Mouse (Mus musculus) heart, adult 2 months (tissue): ENCODE data around the gene Tet1. TPM values are rescaled to one million over a fixed set of nuclear protein-coding genes. Genes with fewer than 3 reads are reported as not detected.

Experiments used
- DNase-seq, 2 experiments: peaks; one replicate each; pipeline ENCODE4 v3.0.0; 2021
- H3K27ac ChIP-seq: fragments of 200-600 bp; 2 replicates; pipeline ENCODE4 v1.8.1; 2022
- H3K27me3 ChIP-seq: fragments of 200-500 bp; 2 replicates; pipeline ENCODE4 v1.6.1; 2012; ENCODE audit warnings: mild to moderate bottlenecking, low read length, inconsistent platforms, mixed read lengths; ENCODE audit not compliant: control insufficient read depth, insufficient read depth
- H3K36me3 ChIP-seq: fragments of 200-500 bp; 2 replicates; pipeline ENCODE4 v1.6.1; 2012; ENCODE audit warnings: low read length, inconsistent platforms; ENCODE audit not compliant: control insufficient read depth, insufficient read depth
- H3K4me1 ChIP-seq: fragments of 200-500 bp; 2 replicates; pipeline ENCODE4 v1.6.1; 2011; ENCODE audit warnings: low read length; ENCODE audit not compliant: control insufficient read depth, insufficient read depth
- H3K4me3 ChIP-seq: fragments of 200-600 bp; 2 replicates; pipeline ENCODE4 v1.8.1; 2022
- H3K79me2 ChIP-seq: fragments of 200-500 bp; replicated peaks from 2 replicates; pipeline ENCODE4 v1.6.1; 2012; ENCODE audit warnings: mild to moderate bottlenecking, inconsistent platforms, low read length, moderate library complexity, mixed read lengths; ENCODE audit not compliant: control insufficient read depth, insufficient read depth
- H3K9ac ChIP-seq: fragments of 200-500 bp; 2 replicates; pipeline ENCODE4 v1.6.1; 2012; ENCODE audit warnings: low read depth, mild to moderate bottlenecking, control low read depth, inconsistent platforms, low read length, mixed read lengths
- CTCF ChIP-seq: fragments of 200-600 bp; IDR thresholded peaks from 2 replicates; pipeline ENCODE4 v1.8.1; 2022; ENCODE audit warnings: antibody characterized with exemption, mild to moderate bottlenecking, moderate library complexity
- EP300 ChIP-seq: fragments of 200-500 bp; IDR thresholded peaks from 2 replicates; pipeline ENCODE4 v1.6.1; 2011; ENCODE audit warnings: low read depth, low read length, control low read depth; ENCODE audit not compliant: insufficient read depth
- POLR2A ChIP-seq: fragments of 200-500 bp; IDR thresholded peaks from 2 replicates; pipeline ENCODE4 v1.6.1; 2011; ENCODE audit warnings: mild to moderate bottlenecking, low read depth, low read length, control low read depth; ENCODE audit not compliant: insufficient read depth
- WGBS: fragments of 180-500 bp; shearing (Covaris S2); methylation state at CpG from one replicate; pipeline ENCODE4 v1.1.7; 2018; 5-methylcytosine and 5-hydroxymethylcytosine counted together
- intact Hi-C: fragments of 180-260 bp; cut with DNase I; formaldehyde crosslinking; loops from one replicate; pipeline ENCODE4 v1.15.1; 2025
- polyA plus RNA-seq: library from polyadenylated mRNA; depleted of rRNA; stranded (reverse); fragments of >200 nt; gene quantifications from 2 replicates; pipeline ENCODE4 v1.2.3, GENCODE M21; 2012
- total RNA-seq, 2 experiments: library from RNA; stranded (reverse); gene quantifications; 2 replicates each; pipeline ENCODE4 v1.2.3; 2021

The Tet1 gene
- total and polyA plus RNA-seq, 3 experiments = 2.3 to 6.6 (median 5.3) TPM

GRCm38 (mm10) chr10:62851025-62851424 lies 57.8 kb downstream of the Tet1 start:
- H3K4me1 ChIP-seq = no peaks in the 10 kb centered on the region
- no peaks in the 10 kb centered on the region for H3K36me3 ChIP-seq
- no peaks in the 10 kb centered on the region for H3K27me3 ChIP-seq
- TF ChIP-seq EP300 (no peak), CTCF (no peak), POLR2A (no peak)
- H3K9ac ChIP-seq = no peak overlapping the region
- no peak overlapping the region for H3K4me3 ChIP-seq
- WGBS = 60% methylated on average over 4 of the region's 4 CpGs
- H3K27ac ChIP-seq = no peak overlapping the region
- no peak for DNase-seq
- intact Hi-C loops = no loop called here
- H3K79me2 ChIP-seq = no peaks in the 10 kb centered on the region; the same call in 1 of the 2 replicates

GRCm38 (mm10) chr10:62848783-62849182 lies 60.0 kb downstream of the Tet1 start:
- no peaks in the 10 kb centered on the region for H3K4me1 ChIP-seq
- no peak overlapping the region for H3K4me3 ChIP-seq
- no peak for TF ChIP-seq CTCF
- TF ChIP-seq EP300 = no peak
- TF ChIP-seq POLR2A = no peak
- intact Hi-C loops = no loop called here
- H3K27ac ChIP-seq = no peak overlapping the region
- no peaks in the 10 kb centered on the region; the same call in 1 of the 2 replicates for H3K79me2 ChIP-seq
- DNase-seq = no peak
- no peaks in the 10 kb centered on the region for H3K27me3 ChIP-seq
- peaks cover 2% of the 10 kb centered on the region; the same call in 1 of the 2 replicates for H3K36me3 ChIP-seq
- H3K9ac ChIP-seq = no peak overlapping the region
- 93% methylated on average over 2 of the region's 2 CpGs for WGBS

- Histone ChIP-seq H3K9ac (no peak overlapping the region), H3K4me3 (no peak overlapping the region), H3K27ac (no peak overlapping the region), H3K36me3 (peaks cover 2% of the 10 kb centered on the region; the same call in 1 of the 2 replicates), H3K79me2 (no peaks in the 10 kb centered on the region; the same call in 1 of the 2 replicates), H3K27me3 (no peaks in the 10 kb centered on the region), H3K4me1 (peaks cover 3% of the 10 kb centered on the region)
- TF ChIP-seq EP300 = no peak
- peak; percentile 46 for TF ChIP-seq CTCF
- no peak for DNase-seq
- intact Hi-C loops = loop anchor here (1.0 kb wide), 1 partner anchor 12 kb away; no protein-coding TSS in a partner anchor
- 53% methylated on average over 12 of the region's 12 CpGs for WGBS
Observed at GRCm38 (mm10) chr10:62847069-62847626, 61.6 kb downstream of the Tet1 start.

DNA sequence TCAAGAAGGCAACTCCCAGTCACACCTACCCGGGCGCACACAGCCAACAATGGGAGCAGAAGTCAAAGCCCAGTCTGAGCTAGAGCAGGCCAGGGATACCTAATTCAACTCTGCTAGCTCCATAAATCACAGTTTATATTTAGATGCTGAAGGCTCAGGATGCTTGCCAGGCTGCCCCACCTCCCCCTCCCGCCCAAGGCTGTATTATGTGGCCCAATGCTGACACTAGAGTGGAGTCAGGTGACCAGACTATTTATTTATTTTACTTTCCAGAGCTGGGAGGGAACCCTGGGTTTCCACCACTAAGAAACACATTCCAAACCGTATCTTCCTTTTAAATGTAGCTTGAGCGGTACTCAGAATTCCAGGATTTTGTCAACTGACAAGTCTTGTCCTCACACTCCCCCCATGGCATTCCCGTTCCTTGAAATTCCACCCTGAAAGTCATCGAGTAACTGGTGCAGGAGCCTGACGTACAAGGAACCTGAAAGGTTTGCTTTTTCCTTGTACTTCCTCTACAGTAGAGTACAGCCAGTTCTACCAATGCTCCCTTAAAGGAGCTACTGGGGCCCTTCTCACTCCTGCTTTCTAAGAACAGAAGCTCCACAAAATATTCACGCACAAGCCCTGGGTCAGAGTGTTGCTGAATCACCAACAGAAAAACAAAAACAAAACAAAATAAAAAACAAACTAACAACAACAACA lies 64.9 kb downstream of the Tet1 start:
- peaks cover 2% of the 10 kb centered on the region; the same call in 1 of the 2 replicates for H3K36me3 ChIP-seq
- peaks cover 3% of the 10 kb centered on the region for H3K4me1 ChIP-seq
- H3K27me3 ChIP-seq = no peaks in the 10 kb centered on the region
- intact Hi-C loops = no loop called here
- H3K27ac ChIP-seq = peak overlapping the region; percentile 76
- TF ChIP-seq EP300 (0 out of 2 replicates have a peak, but pooled peaks have one; percentile 33), POLR2A (no peak)
- DNase-seq = peak; percentile 43 to 62
- H3K9ac ChIP-seq = peak overlapping the region; percentile 55
- H3K4me3 ChIP-seq = peak overlapping the region; percentile 29
- 29% methylated on average over 9 of the region's 9 CpGs for WGBS
- no peaks in the 10 kb centered on the region; the same call in 1 of the 2 replicates for H3K79me2 ChIP-seq

- H3K36me3 ChIP-seq = peaks cover 2% of the 10 kb centered on the region; the same call in 1 of the 2 replicates
- H3K27ac ChIP-seq = no peak overlapping the region
- no peak for DNase-seq
- 88% methylated on average over 10 of the region's 10 CpGs for WGBS
- H3K4me1 ChIP-seq = peaks cover 3% of the 10 kb centered on the region
- H3K79me2 ChIP-seq = no peaks in the 10 kb centered on the region
- no peak overlapping the region for H3K4me3 ChIP-seq
- no peak overlapping the region for H3K9ac ChIP-seq
- TF ChIP-seq CTCF (no peak), EP300 (no peak), POLR2A (no peak)
- intact Hi-C loops = no loop called here
- no peaks in the 10 kb centered on the region for H3K27me3 ChIP-seq
Observed at GRCm38 (mm10) chr10:62841901-62842447, 66.8 kb downstream of the Tet1 start.

- Histone ChIP-seq H3K9ac (no peak overlapping the region), H3K27me3 (no peaks in the 10 kb centered on the region), H3K4me1 (peaks cover 3% of the 10 kb centered on the region), H3K79me2 (no peaks in the 10 kb centered on the region), H3K27ac (no peak overlapping the region), H3K4me3 (no peak overlapping the region), H3K36me3 (peaks cover 2% of the 10 kb centered on the region; the same call in 1 of the 2 replicates)
- WGBS = 85% methylated on average over 7 of the region's 7 CpGs
- intact Hi-C loops = no loop called here
- no peak for TF ChIP-seq POLR2A
- TF ChIP-seq CTCF = no peak
- TF ChIP-seq EP300 = no peak
- no peak for DNase-seq
Observed at GRCm38 (mm10) chr10:62840687-62841086, 68.1 kb downstream of the Tet1 start.
